Comparison of ENCODE assay signal across 7 mouse cellular contexts in genomic region chr8:123065214-123066100, GRCm38 (mm10). TPM values are rescaled to one million over a fixed set of nuclear protein-coding genes. Genes with fewer than 3 reads are reported as not detected.
DNase-seq lines count a peak whose midpoint lies in the region; ATAC-seq lines count a peak whose summit lies in the region.

No protein-coding gene starts in this region.

- under 1% methylated on average over 84 of the region's 84 CpGs for WGBS in intestine, embryonic 15.5 days
- under 1% methylated on average over 84 of the region's 84 CpGs for WGBS in midbrain, embryonic 10.5 days

- intact Hi-C loops in left cerebral cortex, postnatal 25 days (cut with DNase I) = loop anchor here (1.0 to 10.0 kb wide), 4 partner anchors 23 to 451 kb away; partner anchors contain the start of genes Ankrd11, Galns, Rpl13 and Trappc2l

- peak; percentile 99 for ATAC-seq in intestine, embryonic 15.5 days

- H3K27me3 ChIP-seq in intestine, embryonic 15.5 days (replicated peaks) = no peaks in the 10 kb centered on the region
- no peaks in the 10 kb centered on the region for H3K27me3 ChIP-seq in midbrain, embryonic 10.5 days (ENCODE audit: low read depth, poor library complexity, severe bottlenecking)

- H3K9me3 ChIP-seq in intestine, embryonic 15.5 days = no peaks in the 10 kb centered on the region
- no peaks in the 10 kb centered on the region for H3K9me3 ChIP-seq in midbrain, embryonic 10.5 days (replicated peaks)

- H3K9ac ChIP-seq in intestine, embryonic 15.5 days = peak overlapping the region; percentile 94

- DNase-seq in adrenal gland, adult 18-20 months (ENCODE audit: low spot score in 2 of 2) = peak; percentile 95 to 96
- peak; percentile 99 for DNase-seq in embryo, embryonic 11 days
- DNase-seq in gastrocnemius, postnatal 25 days = peak; percentile 95
- peak; percentile 97 for DNase-seq in left cerebral cortex, postnatal 25 days (ENCODE audit: low spot score in 2 of 2)
- DNase-seq in midbrain, embryonic 10.5 days (ENCODE audit: low spot score) = peak; percentile 96
- DNase-seq in right cerebral cortex, postnatal 4 days = peak; percentile 95

- H3K27ac ChIP-seq in intestine, embryonic 15.5 days = peak overlapping the region; percentile 92
- H3K27ac ChIP-seq in midbrain, embryonic 10.5 days (replicated peaks) = peak overlapping the region; percentile 99

- peak overlapping the region; percentile 96 for H3K4me3 ChIP-seq in intestine, embryonic 15.5 days (replicated peaks)
- H3K4me3 ChIP-seq in midbrain, embryonic 10.5 days = peak overlapping the region; percentile 88

- peak overlapping the region; percentile 66 for H3K4me2 ChIP-seq in intestine, embryonic 15.5 days (replicated peaks)

- peaks cover 17% of the 10 kb centered on the region for H3K4me1 ChIP-seq in intestine, embryonic 15.5 days (replicated peaks)
- peaks cover 29% of the 10 kb centered on the region for H3K4me1 ChIP-seq in midbrain, embryonic 10.5 days

- no peaks in the 10 kb centered on the region for H3K36me3 ChIP-seq in intestine, embryonic 15.5 days
- peaks cover 28% of the 10 kb centered on the region for H3K36me3 ChIP-seq in midbrain, embryonic 10.5 days

RNA-seq across cellular contexts. Expression of gene Spg7, which starts 2.7 kb away (rescaled TPM):
- total RNA-seq in adrenal gland, adult 18-20 months (2021) = 10 to 100 TPM; 86.9 to 88.3 TPM
- total RNA-seq in gastrocnemius, postnatal 25 days (2021) = 10 to 100 TPM; 60.5 to 66.3 TPM
- 51.7 and 52.5 TPM in 2 replicates for polyA plus RNA-seq in intestine, embryonic 15.5 days (2015; fragmentation: Nextera tagmentation; extraction: Ambion mirVana)
- 10 to 100 TPM; 64.3 to 68.6 TPM for total RNA-seq in left cerebral cortex, postnatal 25 days (2021)
- polyA plus RNA-seq in midbrain, embryonic 10.5 days (2016; fragmentation: Nextera tagmentation; extraction: Ambion mirVana) = 49.5 and 50.9 TPM in 2 replicates

RNA-seq across cellular contexts. Expression of gene Ankrd11, which starts 23.4 kb away (rescaled TPM):
- total RNA-seq in adrenal gland, adult 18-20 months (2021) = 10 to 100 TPM; 69.1 to 93.7 TPM
- total RNA-seq in gastrocnemius, postnatal 25 days (2021) = 10 to 100 TPM; 43.5 to 51.1 TPM
- polyA plus RNA-seq in intestine, embryonic 15.5 days (2015; fragmentation: Nextera tagmentation; extraction: Ambion mirVana) = 50.9 and 53.9 TPM in 2 replicates
- 100 to 1,000 TPM; 147 to 152 TPM for total RNA-seq in left cerebral cortex, postnatal 25 days (2021)
- 29.5 TPM in 2 replicates for polyA plus RNA-seq in midbrain, embryonic 10.5 days (2016; fragmentation: Nextera tagmentation; extraction: Ambion mirVana)

RNA-seq across cellular contexts. Expression of gene Rpl13, which starts 36.7 kb away (rescaled TPM):
- 100 to 1,000 TPM; 629 to 647 TPM for total RNA-seq in adrenal gland, adult 18-20 months (2021)
- total RNA-seq in gastrocnemius, postnatal 25 days (2021) = 100 to 1,000 TPM; 366 to 379 TPM
- 1,399 and 1,578 TPM in 2 replicates for polyA plus RNA-seq in intestine, embryonic 15.5 days (2015; fragmentation: Nextera tagmentation; extraction: Ambion mirVana)
- 100 to 1,000 TPM; 350 to 359 TPM for total RNA-seq in left cerebral cortex, postnatal 25 days (2021)
- polyA plus RNA-seq in midbrain, embryonic 10.5 days (2016; fragmentation: Nextera tagmentation; extraction: Ambion mirVana) = 1,200 and 1,392 TPM in 2 replicates

RNA-seq across cellular contexts. Expression of gene Cpne7, which starts 51.7 kb away (rescaled TPM):
- total RNA-seq in adrenal gland, adult 18-20 months (2021) = 1 to 10 TPM; 4.7 to 6.6 TPM
- total RNA-seq in gastrocnemius, postnatal 25 days (2021) = under 1 TPM in 1 of 2 experiments, not detected in 1; 0.13 TPM
- 0.98 and 1.3 TPM in 2 replicates for polyA plus RNA-seq in intestine, embryonic 15.5 days (2015; fragmentation: Nextera tagmentation; extraction: Ambion mirVana)
- total RNA-seq in left cerebral cortex, postnatal 25 days (2021) = 10 to 100 TPM; 47.5 to 62.6 TPM
- polyA plus RNA-seq in midbrain, embryonic 10.5 days (2016; fragmentation: Nextera tagmentation; extraction: Ambion mirVana) = 0.32 and 0.39 TPM in 2 replicates

Comparison
In these comparisons a context has a peak if more than half of its experiments do, and no peak if none do; other contexts are left out.
1. Peak in every context shown above with its lines: DNase-seq, ATAC-seq, H3K4me3 ChIP-seq and H3K27ac ChIP-seq.